Mouse (Mus musculus) T-cell, adult 2 months (primary cell): ENCODE results near the gene Hlcs.

Experiments used
- DNase-seq: peaks from one replicate; pipeline ENCODE4 v3.0.0; 2022; ENCODE audit warnings: low spot score

Gene Hlcs

DNA sequence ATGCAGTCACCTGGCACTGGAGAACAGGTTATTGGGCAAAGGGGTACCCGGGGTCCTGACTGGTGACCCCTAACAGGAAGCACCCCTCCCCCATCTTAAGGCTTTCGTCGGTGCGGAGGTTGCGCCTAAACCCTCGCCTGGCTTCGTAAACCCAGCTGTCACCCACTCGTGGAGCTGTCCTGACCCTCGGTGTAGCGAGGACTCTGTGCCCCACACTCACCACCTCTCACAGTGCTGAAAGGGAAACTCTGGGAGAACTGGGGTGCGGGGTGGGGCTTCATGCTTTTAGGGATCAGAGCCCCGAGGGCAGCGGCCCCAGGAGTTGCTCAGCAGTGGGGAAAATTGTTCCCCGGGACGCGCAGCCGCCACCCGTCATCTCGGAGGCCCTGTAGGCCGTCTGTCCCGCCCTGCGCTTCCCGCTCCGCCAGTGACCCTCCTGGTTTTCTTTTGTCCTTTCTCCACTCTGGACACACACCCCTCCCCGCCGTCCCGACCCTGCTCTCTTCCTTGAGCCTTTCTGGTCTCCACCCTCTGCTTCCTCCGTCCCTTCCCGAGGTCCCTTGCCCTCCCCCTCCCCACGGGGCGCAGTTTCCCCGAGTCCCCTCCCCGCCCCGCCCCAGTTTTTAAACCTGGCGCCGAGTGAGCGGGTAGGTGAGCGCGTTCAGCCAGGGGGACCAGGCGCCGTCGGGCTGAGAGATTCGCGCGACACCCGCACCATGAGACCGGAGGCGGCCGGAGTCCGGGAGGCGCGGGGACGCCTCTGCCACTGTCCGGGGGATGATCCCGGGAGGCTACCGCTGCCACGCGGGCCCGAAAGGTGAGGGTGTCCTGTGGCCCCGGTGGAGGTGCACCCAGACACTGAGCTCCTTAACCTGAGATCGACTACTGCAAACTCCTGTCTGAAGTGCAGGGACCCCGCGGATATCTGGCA is 14.7 kb upstream of the Hlcs start, which contains the start of gene Ripply3:
Gene Ripply3, plus strand, starts transcription at position 640 of the 931 bp plus-strand sequence.
- peak; percentile 11 for DNase-seq

DNA sequence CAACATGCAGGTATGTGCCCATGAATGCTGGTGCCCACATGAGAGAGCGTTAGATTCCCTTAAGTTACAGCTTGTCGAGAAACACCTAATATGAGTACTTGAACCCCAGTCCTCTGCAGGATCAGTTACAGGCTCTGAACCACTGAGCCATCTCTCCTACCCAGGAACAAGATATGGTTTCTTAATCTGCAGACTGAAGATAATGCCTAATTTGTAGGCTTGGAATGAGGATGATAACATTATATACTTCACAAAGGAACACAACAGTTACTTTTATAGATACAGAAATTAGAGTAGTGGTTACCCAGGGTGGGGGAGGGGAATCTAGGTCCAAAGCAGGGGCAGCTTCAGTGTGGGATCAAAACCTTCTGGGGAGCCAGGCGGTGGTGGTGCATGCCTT is 12.6 kb upstream of the Hlcs start:
- no peak for DNase-seq

DNA sequence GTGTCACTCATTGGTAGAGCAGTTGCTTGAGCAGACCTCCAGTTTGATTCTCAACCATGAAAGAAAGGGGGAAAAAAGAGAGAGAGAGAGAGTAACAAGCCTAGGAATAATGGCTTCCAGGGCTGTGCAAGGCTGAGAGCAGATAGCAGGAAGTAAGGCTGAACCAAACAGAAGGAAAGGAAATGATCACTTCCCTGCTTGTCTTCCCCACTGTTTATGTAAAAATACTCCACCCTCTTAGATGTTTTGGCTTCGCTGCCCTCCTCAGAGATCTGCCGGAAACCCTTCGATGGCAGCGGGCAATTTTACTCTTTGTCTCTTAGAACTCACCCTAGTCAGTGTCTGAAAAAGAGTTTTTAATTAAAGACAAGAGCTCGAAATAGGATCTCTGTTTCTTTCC is 10.3 kb upstream of the Hlcs start:
- DNase-seq, result peak; percentile 9

DNA sequence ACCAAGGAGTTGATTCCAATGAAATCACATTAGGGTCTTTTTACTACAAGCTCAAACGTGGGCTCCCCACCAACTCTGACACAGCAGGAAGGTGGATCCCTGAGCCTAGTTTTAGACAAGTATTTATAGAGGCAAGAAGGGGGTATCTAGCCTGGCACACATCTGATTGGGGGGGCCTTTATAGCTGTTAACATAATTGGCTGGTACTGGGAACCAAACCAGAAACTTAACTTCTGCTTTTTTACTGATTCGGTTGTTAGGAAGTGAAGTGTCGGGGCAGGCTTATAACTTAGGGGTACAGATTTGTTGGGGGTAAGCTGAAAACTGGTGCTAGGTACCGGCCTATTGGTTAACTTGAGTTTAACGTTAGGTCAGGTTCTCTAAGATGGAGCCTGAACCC is 6.9 kb upstream of the Hlcs start:
- no peak for DNase-seq

DNA sequence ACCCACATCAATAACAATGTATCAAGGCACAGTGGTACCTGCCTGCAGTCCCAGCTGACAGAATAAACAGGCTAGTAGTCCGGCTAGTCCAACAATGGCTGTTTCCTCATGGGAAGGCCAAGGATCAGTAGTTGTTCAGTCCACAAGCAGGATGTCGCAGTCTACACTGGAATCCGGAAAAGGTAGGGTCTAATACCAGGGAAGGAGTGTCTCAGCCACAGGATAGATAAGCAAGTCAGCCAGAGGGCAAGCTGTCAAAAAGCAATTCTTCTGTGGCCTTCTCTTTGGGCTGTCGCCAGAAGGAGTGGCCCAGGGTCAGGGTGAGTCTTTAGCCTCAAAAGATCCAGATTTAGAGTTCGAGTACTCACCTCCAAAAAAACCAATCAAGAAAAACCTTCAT is 4.4 kb upstream of the Hlcs start:
- DNase-seq, result no peak

DNA sequence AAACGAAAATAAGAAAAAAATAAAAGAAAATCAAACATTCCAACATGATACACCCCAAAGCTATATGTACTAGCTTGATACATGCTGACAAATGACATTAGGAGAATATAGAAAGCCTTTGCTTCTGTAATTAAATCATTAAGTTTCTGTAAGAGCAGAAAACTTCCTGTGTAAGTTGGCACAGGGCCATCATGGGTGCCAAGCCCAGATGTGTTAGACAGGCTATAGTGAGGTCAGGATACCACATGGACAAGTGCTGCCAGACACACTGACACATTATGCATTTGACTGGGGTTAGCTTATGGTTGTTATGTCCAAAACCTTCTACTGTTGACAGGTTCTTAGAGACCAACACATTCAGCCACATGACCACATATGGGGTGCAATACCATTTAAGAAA is 1.8 kb upstream of the Hlcs start:
- no peak for DNase-seq

DNA sequence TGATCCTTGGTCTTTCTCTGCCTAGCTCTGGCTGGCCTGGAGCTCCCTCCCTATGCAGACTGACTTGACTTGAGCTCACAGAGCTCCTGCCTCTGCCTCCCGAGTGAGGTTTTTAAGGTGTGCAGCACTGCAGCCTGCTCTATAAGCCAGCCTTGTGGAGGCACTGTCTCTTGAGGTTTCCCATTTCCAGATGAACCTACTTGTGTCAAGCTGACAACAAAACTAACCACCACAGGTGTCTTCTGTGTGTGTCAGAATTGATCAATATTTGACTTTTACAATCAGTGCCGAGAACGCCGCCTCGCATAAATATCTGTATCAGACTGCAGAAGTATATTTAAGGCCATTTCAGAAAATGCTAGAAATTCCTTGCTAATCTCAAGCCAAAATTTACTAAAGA is 1.3 kb upstream of the Hlcs start:
- no peak for DNase-seq

DNA sequence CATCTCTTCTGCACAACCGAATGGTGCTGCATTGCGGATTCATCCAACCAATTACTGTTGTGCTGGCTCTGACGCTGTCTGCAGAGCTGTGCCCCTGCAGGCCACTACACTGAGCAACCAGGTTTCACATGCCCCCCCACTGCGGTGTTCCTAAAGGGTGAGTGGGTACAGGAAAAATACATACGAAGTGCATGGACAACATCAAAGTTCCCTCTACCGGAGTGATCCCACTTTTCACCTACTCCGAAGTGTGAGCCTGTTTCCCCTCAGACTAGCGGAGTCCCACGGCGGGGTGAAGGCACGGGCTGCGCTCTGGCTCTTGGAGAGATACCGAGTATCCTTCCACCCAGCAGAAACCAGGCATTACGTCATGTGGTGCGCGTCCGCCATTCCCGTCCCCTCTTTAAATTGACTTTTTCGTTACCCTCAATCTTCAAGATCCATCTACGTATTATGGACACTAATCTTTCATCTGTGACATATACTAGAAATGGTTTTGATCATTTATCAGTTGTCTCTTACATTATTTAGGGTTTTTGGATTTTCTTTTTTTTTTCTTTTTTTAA is 625 bp downstream of the Hlcs start:
- peak; percentile 85 for DNase-seq

DNA sequence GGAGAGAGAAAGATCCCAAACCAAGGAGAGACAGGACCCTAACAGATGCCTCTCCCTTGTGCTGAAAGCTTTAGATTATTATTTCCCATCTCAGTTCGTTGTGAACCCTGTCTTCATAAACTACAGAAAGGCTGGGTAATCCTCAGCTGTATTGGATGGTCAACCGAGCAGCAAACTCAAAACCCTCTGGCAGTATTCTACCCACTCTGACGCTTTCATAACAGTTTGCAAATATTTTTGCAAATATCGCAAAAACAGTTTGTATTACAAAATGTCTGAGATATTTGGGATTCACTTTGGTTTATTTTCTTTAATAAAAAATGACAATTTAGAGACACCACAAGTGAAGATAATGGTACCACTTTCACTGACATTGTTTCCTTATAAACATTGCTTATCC is 1.4 kb downstream of the Hlcs start:
- no peak for DNase-seq

DNA sequence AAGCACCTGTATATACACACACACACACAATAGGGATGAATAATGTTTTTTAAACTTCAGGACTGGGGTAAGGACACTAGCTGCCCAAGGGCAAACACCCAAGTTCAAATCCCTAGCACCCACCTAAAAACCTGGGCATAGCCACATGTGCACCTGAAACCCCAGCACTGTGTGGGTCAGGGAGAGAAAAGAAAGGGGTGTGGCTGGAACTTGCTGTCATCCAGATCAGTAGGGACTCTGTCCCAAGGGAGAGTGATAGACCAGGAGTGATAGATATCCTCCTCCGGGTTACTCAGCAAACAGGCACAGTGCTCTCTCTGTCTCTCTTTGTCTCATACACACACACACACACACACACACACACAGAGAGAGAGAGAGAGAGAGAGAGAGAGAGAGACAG is 2.0 kb downstream of the Hlcs start:
- no peak for DNase-seq

DNA sequence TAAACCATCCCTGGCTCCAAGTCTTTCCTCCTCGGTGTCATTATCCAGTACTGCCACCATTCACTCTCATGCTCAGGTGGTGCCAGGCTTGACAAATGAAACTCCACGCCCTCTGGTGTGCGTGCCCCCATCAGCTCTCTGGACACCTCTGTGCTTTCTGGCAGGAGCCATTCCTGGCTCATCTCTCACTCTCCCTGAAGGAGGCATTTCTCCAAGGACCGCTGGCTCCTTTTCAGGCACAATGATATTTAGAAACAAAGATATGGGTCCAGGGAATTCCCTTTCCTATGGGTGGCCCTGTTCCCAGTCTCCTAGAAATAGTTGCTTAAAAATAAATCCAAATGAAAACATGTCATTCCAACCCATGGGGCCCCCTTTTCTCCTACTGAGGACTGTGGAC is 4.3 kb downstream of the Hlcs start:
- no peak for DNase-seq

DNA sequence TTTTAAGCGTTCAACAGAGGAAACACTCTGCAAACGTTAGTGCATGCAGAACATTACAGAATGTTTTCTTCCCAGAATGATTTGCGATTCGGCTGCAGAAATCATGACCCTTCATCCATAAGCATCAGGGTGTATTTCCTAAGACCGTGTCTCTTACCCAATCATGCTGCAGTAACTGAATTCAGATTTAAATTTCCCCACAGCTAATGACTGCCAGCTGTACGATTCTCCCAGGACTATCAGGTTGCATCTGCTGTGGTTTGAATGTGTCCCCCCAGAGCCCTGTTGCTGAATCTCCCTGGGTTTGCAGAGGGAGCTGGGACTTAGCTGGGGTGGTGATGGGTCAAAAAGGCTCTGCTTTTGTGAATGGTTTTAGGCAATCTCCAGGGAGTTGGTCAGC is 5.4 kb downstream of the Hlcs start:
- DNase-seq, result no peak

DNA sequence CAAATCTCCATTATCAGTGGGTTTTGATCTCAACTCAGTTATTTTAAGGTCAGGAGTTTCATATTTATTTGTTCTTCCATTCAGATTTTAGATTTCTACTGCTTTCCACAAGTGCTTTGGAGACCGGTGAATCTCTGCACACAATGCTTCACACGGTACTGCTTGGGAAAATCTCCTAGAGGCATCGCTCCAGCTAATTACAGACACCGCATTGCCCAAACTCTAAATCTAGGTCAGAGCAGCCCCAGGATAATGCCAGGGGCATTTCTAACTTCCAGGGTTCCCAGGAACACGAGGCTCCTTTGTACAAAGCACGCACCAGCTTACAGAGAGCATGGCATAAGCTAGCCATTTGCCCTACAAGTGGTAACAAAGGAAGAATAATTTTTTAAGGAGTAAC is 5.8 kb downstream of the Hlcs start:
- DNase-seq, result no peak

DNA sequence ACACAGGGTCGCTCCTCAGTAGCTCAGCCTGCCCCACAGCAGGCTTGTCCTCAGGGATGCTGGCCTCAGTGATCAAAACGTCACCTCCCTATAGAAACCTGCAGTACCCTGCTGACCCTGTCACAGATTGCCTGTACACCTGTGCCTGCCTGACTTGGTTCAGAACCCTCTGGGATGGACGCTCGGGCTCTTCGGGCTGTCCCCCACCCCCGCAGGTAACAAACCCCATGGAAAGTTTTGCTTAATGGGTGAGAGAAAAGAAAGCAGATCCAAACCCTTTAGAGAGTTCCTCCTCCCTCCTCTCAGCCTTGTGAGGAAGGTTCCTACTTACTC is 10.2 kb downstream of the Hlcs start:
- no peak for DNase-seq

DNA sequence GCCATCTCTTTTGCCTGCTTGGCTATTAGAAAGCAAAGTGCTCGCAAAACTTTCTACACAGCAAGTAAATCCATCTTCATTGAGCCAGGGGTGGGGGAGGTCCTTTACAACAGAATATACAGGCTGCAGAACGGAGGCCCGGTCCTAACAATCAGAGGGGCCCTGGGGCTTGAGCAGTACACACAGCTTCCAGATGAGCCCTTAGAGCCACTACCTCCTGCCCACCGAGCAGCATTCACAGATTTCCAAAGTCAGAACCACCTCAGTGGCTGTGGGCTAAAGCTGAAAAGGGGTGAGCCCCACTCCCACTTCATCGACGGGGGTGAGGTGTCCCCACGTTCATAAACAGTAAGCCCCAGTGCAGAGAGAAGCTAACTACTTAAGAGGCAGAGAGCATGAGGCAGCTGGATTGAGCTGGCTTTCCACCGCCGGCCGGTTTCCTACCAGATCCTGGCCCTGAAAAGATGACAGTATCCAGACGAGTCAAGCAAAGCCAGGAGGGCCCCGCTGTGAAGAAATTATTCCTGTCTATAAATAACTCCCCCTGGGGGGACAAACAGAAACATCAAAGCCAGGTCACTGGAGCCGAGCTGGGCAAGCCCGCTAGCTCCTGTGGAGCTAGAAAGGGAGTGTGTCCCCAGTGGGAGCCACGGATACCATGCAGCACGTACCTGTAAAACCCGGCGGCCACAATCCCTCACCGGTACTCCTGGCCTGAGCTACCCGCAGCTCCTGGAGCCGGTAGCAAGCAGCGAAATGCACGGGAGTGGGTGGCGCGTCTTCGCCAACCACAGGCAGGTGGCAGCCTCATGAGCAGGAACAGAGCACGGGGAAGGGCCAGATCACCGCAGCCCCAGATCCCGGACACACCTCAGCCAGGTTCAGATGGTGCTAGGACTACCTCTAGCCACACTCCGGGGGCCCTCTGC is 10.8 kb downstream of the Hlcs start:
- DNase-seq, result peak; percentile 24

DNA sequence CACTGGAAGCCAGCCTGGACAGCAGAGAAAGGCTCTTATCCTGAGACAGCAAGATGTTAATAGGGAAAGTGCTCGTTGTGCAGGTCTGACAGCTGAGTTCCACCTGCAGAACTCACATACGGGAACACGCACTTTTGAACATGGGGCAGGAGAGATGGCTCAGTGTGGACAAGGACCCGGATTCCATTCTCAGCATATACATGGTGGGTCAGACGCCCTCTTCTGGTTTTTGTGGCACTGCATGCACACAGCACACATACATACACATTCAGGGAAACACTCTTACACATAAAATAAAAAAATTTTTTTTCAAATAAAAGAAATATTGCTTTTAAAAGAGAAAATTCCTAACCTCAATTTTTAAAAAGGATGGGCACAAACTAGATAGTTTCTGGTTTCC is 11.7 kb downstream of the Hlcs start:
- DNase-seq, result no peak

DNA sequence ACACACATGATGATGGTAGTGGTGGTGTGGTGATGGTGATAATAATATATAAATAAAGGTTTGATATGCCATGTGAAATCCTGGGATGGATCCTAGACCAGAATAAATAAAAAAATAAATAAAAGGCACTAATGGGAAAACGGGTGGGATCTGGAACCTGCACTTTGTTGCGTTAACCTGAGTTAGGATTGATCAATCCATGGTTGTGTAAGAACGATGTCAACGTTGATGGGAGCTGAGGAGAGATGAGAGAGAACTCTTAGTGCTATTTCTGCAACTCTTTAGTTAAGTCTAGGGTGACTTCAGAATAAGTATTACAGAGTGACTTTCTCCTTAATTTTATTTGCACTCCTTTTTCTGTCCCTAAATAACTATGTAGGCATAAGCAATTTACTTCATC is 12.2 kb downstream of the Hlcs start:
- DNase-seq, result no peak

DNA sequence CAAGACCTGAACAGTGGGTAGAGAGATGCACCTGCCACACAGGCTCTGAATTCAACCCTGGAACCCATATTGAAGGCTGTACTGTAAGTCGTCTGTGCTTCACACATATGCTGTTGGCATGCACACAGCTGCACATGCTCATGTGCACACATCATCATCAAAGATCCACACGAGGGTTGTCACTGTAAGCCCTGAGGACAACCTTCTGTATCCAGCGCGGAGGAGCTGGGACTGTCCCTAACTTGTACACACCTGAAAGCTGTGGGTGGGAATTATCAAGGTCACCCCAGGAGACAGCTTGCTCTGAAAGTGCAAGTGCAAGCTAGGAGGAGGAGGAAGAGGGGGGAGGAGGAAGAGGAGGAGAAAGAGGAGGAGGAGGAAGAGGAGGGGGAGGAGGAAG is 14.2 kb downstream of the Hlcs start:
- no peak for DNase-seq

DNA sequence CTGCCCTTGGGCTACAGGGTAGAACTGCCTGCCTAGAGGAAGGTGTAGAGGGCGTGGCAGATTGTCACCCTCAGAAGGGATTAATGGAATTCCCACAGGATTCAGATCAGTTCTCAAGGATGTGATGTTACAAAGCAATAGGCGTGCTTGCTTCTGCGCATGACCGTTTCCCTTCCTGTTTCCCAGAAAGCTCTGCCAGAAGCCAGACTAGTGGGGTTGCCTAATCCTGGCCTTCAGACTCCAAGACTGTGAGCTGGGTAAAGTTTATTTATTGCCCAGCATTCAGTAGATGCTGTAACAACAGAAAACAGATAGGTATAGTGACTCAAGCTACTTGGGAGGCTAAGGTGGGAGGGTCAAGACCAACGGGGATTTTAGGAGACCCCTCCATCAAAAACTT is 15.3 kb downstream of the Hlcs start:
- no peak for DNase-seq

DNA sequence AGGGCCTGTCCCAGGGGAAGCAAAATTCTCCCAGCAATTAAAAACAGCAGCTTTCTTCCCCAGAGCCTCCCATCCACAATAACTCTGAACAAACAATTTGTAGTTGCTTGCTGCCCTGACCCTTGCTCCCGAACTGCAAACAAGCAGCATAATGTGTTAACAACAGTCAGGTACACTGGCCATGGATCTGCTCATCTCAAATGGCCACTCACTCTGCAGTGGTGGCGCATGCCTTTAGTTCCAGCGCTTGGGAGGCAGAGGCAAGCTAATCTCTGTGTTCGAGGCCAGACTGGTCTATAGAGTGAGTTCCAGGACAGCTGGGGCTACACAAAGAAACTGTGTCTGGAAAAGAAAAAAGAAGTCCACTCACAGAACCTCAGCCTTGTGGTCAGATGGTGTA is 22.2 kb downstream of the Hlcs start:
- DNase-seq, result no peak

DNA sequence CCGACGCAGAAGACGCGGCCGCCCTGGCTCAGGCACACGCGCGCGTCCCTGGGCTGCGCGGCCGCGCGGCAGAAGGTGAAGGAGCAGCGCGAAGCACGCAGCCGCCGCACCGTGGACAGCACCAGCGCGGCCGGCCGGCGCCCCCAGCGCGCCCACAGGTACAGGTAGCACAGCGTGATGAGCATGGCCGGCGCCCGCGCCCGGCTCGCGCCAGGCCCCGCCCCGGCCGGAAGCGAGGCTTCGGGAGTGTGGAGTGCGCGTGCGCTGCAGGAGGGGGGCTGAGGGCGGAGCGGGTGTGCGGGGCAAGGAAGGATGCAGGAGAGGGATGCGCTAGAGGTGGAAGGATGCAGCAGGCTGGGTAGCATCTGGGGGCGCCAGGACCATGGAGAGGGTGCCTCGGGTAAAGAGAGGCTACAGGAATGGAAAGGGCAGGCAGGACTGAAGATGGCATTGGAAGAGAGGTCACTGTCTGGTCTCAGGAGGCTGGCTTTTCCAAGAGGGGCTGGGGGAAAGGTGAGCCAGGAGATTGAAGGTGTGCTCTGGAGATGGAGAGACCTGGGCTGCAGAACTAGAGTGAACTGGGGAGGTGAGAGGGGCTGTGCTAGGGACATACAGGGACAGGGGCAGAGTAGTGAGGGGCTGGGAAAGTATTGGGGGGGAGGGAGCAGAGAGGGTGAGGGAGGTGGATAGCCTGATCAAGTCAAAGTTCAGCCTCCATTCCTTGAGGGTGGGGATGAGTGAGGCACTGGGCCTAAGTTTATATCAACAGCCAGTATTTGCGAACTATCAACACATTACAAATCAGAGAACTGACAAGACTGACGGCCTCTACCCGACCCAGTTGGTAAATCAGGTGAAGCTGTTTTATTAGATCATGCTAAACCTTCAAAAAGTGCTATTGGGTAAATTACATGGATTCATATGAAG is 23.0 kb downstream of the Hlcs start:
- peak; percentile 81 for DNase-seq
